Mouse (Mus musculus): ENCODE measurements around the gene Colgalt1.

Colgalt1 gene

DNA sequence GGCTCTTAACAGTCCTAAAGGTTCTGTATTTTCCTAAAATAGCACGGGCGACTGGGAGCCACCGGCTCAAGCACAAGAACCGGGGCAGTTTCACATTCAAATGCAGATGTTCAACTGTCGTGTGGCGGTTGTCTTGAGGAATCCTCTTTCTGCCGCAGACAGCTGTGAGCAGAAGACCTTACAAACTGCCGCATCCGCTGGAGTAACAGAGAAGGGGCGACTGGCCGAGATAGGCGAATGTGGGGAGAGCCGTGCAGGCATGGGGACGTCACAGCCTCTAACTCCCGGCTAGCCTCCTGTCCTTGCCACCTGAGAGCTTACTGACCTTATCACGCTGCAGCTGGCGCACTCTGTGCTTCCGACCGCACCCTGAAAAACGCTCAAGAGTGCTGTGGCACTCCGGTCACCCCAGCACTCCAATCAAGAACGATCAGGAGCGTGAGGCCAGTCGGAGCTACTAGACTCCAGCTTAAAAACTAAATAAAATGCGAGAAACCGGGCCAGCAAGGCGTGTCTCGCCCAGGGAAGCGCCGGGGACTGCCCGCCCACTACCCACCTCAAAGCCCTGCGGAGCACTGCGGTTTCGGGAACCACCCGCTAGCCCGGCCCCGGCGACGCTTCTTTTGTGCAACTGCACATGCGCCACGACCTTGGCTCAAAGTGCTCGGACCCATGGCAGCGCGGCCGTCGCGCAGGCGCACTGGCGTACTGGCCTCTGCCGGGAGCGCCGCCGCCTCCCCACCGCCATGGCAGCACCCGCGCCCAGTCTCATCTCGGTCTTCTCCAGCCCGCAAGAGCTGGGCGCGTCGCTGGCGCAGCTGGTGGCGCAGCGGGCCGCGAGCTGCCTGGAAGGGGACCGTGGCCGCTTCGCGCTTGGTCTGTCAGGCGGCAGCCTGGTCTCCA is 19.1 kb upstream of the Colgalt1 start, which contains the start of gene Pgls:
Gene Pgls (plus strand): TSS at position 706 of the 903 bp plus-strand sequence.
- DNase-seq (ENCODE audit: low spot score): peak; percentile 82

DNA sequence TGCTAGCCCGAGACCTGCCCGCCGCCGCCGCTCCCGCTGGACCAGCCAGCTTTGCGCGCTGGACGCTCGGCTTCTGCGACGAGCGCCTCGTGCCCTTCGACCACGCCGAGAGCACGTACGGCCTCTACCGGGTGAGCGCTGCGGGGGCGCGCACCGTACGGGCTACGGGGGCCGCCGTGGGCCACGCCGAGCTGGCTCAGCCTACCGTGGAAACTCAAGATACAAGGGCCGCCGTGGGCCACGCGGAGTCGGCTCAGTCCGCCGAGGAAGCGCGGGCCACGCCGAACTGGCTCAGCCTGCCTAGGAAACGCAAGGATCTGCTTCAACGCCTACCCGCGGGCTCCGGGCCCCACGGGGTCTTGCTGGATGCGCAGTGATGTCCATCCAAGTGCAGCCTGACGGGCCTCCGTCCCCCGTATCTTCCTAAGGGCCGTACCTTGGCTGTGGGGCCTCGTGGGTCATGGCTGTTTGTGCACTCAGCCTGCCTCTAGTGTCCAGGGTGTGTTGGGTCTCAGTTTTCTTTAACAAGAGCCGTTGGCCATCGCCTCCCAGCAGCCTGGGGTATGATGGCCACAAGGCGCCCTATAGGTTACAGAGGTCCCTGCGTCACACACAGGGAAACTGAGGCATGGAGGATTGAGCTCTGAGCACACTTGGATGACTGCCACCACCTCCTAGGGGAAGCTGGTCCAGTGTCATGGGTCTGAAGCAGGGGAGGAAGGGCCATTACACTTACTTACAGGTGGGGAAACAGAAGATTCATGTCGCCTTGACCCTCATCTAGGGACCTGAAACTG is 18.2 kb upstream of the Colgalt1 start:
- DNase-seq (ENCODE audit: low spot score): no peak

DNA sequence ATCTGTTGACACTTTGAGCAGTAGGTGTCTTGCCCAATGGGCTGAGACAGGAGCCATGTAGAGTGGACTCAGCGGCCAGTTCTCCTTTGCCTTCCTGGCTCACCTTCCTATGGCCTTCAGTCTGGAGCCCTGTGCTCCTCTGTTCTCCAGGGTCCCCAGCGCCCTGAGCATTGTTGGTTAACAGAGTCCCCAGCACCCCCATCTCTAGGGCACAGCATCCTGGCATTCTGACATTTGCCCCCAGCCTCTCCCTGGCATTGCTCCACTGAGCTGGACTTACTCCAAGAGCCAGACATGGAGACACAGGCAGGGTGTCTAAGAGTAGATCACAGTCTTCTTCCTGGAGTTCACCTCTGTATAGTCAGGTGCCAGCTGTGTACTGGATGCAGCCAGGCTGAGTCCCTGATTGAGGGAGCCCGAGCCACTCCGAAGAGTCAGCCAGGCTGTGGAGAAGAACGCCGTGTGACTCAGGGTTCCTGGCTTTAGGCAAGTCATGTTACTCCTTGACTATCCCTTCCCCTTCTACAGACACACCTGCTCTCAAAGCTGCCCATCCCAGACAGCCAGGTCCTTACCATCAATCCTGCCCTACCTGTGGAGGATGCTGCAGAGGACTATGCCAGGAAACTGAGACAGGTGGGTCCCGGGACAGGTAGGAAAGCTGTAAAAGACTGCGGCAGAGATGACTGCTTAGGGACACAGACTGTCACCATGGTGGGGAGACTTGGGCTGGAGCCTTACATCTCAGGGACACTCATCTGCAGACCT is 17.1 kb upstream of the Colgalt1 start:
- no peak for DNase-seq (ENCODE audit: low spot score)

DNA sequence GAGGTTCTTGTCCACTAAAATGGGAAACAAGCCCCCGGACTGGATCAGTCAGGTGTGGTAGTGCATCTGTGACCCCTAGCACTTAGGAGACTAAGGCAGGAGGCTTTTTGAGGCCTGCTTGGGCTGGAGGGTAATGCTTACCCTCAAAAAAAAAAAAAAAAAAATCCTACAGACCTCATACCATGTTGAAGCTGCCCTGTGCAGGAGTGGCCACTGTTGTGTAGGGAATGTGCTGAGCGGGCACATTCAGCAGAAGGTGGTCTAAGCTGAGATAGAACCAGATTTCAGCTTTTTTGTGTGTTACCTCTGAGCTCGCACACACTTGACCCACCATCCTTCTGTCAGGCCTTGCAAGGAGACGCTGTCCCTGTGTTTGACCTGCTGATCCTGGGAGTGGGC is 16.5 kb upstream of the Colgalt1 start:
- no peak for DNase-seq (ENCODE audit: low spot score)

DNA sequence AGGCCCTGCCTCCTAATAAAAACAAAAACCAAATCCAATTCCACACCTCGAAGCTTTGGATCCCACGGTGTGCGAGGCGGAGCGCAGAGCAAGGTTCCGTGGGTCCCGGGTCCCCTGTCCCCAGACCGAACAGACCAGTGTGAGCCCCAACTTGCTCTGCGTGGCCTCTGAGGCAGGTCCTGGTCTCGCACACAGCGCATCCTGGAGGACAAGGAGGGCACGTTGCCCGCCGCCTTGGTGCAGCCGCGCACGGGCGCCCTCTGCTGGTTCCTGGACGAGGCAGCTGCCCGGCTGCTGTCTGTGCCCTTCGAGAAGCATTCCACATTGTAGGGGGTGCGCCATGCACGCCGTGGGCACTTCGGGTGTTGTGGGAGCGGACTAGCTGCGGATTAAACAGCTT is 14.9 kb upstream of the Colgalt1 start:
- DNase-seq (ENCODE audit: low spot score): peak; percentile 73

DNA sequence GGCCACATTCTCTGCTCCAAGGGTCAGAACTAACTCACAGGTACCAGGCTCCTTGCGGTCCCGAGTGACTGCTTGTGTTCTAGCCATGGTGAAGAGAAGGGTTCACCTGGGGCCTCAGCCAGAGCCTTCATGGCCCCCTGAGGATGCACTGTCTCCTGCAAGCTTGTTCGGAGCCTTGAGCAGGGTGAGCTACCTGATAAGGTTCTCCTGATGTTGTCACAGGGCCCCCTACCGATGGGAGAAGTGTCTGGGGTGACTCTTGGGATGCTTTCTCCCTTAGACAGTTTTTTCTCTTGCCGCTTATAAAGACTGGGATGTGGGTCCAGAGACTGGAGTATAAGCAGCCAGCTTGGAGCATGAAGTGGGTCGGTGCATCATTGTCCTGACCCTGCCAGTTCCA is 14.4 kb upstream of the Colgalt1 start:
- no peak for DNase-seq (ENCODE audit: low spot score)

DNA sequence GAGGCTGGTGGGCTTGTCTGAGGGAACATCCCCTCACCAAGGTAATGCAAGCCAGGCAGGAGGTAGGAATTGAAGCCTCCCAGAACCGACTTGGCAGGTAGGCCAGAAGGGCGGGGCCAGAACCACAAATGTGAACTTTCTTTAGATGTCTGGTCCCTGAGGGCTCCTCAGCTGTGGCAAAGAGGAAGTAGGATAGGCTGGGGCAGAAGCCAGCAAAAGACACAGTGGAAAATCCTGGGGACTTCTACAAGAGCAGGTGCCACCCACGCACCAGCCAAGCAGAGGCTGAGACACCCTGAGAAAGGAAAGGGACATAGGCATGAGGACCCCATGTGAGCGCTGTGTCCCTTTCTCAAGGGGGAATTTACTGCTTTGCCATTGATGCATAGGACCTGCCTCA is 14.0 kb upstream of the Colgalt1 start:
- peak; percentile 54 for DNase-seq (ENCODE audit: low spot score)

DNA sequence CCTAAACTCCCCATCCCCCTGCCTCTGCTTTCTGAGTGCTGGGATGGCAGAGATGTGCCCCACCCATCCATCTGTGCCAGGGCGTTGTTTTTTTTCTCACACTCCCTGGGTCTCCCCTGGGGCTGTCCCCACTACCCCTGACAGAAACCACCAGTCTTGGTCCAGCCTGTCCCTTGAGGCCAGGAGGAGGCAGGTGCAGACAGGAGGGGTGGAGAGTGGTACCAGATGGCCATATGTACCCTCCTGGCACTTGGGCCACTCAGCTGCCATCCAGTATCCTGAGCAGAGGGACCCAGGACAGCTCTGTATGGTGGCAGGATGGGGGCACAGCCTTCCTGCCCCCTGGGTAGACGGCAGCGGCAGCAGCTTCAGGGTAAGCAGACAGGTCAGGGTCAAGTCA is 13.3 kb upstream of the Colgalt1 start, which contains the start of gene Fam129c:
Gene Fam129c (plus strand): TSS at position 198 of the 400 bp plus-strand sequence.
- no peak for DNase-seq (ENCODE audit: low spot score)

DNA sequence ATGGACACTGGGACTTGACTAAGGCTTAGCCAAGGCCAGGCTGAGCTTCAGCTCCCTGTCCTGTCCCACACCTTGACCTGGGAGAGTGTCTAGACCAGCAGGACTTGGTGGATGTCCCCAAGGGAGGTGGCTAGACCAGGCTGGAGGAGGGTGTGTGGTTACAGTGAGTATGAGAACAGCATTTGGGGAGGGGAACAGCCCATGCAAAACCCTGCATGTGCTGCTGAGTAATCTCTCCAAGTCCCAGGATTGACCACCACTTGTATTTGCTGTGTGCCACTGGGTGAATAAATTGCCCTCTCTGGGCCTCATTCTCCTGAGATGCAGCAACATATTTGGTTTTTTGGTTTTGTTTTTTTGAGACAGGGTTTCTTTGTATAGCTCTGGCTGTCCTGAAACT is 12.4 kb upstream of the Colgalt1 start:
- DNase-seq (ENCODE audit: low spot score): no peak

DNA sequence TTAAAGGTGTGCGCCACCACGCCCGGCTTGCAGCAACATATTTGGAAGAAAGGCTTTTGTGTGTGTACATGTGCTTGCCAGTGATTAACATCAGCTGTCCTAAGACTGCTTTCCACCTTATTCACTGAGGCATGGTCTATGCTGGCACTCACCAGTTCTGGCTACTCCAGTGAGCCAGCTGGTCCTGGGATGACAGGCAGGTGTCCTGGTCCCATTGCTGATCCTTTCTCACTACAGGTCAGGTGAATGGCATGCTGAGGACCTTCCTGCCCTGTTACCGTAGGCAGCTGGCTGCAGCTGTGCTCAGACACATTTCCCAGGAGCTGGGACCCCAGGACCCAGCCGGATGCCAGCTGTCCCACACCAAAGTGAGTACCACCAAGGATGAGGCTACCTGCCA is 12.0 kb upstream of the Colgalt1 start:
- no peak for DNase-seq (ENCODE audit: low spot score)

DNA sequence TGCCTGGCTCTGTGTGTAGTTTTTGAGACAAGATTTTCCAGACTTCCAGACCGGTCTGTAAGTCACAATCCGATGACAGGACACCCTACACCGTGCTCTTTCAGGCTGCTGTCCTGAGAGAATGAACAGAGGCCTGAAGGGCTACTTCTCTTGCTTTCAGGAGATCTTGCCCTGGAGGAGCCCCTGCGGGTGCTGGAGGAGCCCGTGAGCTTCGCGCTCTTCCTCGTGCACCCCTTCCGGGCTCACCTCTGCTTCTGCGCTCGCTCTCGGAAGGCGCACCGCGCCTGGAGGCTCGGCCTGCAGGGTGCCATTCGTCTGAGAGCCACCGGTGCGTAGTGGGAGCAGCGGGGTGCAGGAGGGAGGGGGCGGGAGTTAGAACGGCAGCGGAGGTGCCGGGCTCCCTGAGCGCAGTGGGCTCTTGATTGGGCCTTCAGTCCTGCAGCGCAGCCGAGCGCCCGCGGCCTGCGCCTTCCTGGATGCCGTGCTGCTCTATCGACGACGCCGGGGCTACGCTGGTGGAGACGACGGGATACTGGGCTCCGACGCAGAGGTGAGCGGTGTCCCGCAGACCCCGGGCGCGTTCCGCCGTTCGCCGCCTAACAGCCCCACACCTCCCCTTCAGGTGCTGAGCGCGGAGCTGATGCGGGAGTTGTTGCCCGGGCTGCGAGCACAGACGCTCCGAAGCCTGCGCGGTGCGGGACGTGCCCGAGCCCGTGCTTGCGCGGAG is 8.7 kb upstream of the Colgalt1 start:
- no peak for DNase-seq (ENCODE audit: low spot score)

DNA sequence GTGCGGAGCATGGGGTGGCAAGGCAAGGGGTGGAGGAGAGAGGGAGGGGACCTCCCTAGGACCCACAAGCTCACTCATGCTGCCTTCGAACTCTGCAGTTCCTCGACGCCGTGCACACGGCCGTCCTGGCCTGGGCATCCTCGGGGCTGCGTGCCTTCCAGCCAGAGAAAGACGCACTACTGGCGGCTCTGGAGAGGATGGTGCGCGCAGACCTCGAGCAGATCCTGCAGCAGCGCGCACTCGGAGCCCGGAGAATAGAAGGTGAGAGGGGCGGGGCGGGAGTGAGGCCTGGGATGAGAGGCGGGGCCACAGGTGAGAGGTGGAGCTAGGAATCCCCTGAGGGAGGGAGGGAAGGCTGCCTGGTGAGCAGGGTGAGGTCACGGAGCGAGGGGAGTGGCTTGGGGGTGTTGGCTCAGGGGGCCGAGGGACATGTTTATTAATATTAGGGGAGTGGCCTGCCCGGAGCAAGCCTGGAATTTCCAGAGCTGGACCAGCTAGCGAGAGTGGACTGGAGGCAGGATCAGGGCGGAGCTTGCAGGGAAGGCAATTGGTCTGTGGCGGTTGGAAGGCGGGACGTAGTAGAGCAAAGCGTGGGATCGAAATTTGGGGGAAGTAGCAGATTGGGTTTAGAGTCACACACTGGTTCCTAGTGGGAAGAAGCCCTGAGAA is 8.0 kb upstream of the Colgalt1 start:
- DNase-seq (ENCODE audit: low spot score): no peak

DNA sequence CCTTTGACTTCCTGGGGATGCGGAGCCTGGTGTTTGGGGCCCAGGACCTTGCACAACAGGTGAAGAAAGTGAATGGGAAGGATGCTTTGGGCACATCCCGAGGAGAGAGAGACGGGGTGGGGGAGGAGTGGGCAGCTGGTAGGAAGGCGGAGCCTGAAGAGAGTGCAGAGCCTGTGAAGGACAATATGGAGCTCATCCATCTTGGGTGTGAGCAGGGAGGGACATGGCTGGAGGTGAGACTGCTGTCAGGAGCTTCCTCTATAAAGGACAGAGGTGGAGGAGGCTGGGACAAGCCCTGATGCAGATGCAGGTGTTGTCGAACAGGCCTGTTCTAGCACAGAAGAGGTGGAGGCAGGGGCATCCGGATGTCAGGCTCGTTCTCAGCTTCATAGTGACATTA is 6.8 kb upstream of the Colgalt1 start:
- DNase-seq (ENCODE audit: low spot score): no peak

DNA sequence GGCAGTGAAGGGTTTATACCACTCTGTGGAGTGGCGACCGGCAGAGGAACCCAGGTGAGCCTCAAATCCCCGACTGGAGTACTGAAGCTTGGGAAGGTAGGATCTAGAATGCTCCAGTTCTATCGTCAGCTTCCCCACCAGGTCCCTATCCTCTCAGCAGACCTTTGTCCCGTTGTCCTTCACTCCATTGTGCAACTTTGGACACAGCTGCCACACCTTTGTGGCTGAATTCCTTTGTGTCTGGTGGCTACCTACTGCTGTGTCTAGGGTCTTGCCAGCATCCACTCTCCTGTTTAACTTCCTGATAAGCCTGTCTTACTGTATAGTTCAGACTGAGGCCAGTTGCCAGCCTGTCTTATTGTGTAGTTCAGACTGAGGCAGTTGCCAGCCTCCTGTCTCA is 1.3 kb downstream of the Colgalt1 start:
- no peak for DNase-seq (ENCODE audit: low spot score)

DNA sequence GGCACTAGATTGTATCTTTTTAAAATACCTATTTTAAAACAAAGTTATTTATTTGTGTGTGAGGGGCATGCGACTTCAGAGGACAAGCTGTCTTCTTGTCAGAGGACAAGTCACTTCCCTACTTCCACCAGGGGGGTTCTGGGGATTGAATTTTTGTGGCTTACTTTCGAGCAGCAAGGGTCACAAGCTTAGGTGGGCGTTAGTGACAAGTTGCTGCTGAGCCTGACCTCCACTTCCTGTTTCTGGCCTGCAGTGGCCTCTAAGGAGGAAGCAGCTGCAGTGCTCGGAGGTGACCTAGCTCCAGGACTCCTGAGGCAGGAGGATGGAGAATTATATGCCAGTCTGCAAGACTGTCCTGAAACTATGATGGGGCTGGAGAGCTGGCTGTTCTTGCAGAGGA is 2.6 kb downstream of the Colgalt1 start:
- DNase-seq (ENCODE audit: low spot score): no peak

DNA sequence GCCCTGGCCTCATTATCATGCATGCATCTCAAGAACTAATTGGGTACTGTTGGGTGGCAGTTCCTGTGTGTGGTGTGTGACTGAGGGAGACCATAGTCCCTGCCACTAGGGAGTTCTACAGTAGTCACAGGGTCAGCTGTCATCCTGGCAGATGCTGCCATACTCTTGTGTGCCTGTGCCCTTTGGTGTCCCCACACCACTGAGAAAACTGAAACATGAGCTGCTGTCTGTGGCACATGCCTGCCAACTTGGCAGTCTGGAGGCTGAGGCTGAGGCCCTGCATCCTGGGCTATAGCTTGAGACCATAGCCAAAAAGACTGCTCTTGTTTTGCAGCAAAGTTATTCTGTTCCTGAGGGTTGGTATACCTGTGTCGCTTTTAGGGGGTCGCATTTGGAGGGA is 9.0 kb downstream of the Colgalt1 start:
- no peak for DNase-seq (ENCODE audit: low spot score)

DNA sequence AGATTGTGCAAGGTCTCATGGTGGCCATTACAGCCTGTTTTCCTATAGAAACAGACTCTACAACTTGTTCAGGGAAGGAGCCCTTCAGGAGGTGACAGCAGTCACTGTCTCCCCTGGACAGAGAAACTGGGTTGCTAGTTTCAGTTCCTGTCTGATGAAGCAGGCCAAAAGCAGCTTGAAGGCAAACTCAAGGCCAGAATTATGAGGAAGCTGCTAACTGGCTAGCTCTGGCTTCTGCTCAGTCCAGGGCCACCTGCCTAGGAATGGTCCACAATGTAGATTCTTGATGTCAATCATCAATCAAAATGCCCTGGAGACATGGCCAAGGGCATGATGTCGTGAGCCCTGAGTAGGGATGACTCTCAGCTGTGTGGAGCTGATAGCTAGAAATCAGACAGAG is 14.3 kb downstream of the Colgalt1 start:
- no peak for DNase-seq (ENCODE audit: low spot score)

DNA sequence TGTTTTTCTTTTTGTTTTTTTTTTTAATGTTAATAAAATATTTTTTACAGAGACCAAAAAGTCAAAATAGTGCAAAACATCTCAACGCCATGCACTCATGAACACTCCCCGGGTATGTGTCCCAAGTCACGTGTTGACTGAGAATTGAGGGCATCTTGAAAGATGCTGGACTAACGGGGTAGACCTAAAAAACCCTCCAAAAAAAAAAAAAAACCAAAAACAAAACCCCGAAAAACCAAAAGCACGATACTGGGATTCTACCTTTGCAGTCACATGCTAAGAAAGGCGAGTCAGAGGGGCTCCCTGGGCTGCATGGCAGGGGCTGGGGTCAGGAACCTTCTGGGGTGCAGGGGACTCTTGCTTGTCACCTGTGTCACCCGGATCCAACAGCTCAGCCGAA is 16.0 kb downstream of the Colgalt1 start:
- DNase-seq (ENCODE audit: low spot score): no peak

DNA sequence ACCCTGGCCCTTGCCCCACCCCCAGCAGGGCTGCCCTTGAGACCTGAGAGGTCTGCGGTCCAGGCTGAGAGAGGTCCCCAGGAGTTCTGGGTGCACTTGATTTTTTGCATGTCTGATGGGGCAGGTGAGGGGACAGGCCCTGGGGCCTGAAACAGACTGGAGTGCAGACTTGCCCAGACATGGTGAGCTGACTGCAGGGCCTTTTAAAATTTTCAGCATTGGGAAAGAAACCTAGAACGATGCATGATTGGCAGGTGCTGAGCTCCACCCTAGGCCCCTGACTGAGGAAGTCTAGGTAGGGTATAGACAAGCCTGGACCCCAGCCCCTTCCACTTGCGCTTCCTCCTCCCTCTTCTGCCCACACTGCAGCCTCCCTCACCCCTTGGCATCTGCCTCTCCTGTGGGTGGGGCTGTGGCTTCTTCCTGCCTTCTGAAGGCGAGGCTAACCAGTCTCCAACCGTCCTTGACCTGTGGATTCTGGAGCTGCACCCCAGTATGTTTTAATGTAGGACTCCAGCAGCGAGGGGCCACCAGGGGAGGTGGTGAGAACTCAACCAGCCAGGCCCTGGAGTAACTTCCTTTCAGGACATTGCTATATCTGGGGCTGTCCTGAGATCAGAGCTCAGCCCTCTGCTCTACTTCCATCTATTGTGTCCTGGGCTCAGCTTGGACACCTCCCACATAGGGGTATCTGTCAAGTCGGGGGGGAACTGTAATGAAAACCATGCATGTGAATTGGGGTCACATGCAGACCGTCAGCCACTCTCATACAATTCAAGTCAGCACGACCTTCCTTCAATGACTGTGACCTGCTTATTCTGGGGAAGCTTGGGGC is 16.7 kb downstream of the Colgalt1 start:
- no peak for DNase-seq (ENCODE audit: low spot score)

DNA sequence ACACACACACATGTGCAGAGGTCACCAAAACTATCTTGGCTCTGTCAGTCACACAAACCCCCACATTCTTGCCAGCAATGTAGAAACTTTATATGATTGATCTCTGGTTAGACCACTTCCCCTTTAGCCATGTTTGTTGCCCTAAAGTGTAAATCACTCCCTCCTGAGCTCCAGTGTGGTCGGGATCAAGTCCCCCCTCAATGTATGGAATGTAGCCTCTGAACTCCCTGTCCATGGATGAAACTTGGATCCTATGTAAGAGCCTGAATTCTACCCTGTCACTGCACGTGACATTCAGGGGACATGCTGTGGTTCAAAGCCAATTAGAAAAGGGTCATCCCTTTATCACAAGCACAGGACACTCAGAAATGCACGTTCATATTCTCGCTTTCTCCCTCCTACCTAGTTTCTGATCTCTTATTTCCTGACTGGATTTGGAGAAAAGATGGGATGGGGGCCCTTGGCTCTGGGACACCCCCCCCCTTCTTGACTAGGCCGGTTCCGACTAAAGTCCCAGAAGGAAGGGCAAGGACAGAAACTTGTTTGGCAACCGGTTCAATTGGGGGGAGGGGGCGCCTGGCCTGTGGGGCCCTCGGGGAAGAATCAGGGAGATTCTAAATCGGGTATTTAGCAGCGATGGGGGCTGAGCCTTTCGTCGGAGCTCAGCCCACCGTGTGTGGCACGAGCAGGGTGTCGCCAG is 17.7 kb downstream of the Colgalt1 start:
- no peak for DNase-seq (ENCODE audit: low spot score)

Measured in spleen, adult 12 weeks (tissue).